Mouse (Mus musculus) bone marrow, adult 2 months (tissue): Measurements from ENCODE around the gene Shisa7. TPM values are rescaled to one million over a fixed set of nuclear protein-coding genes. Genes with fewer than 3 reads are reported as not detected.

Source experiments
- H3K27ac ChIP-seq: fragments of 200-500 bp; 2 replicates; pipeline ENCODE4 v1.5.1; 2012; ENCODE audit warnings: low read depth, mild to moderate bottlenecking, control low read depth, inconsistent platforms, low read length; ENCODE audit not compliant: control insufficient read depth, poor library complexity, insufficient read depth
- H3K4me1 ChIP-seq: fragments of 200-500 bp; 2 replicates; pipeline ENCODE4 v1.6.1; 2011; ENCODE audit warnings: low read length; ENCODE audit not compliant: control insufficient read depth, insufficient read depth
- H3K4me3 ChIP-seq: fragments of 200-500 bp; replicated peaks from 2 replicates; pipeline ENCODE3; 2011; ENCODE audit warnings: mild to moderate bottlenecking, low read depth, low read length, control low read depth; ENCODE audit not compliant: control insufficient read depth
- CTCF ChIP-seq: fragments of 200-500 bp; IDR thresholded peaks from 2 replicates; pipeline ENCODE4 v1.5.1; 2011; ENCODE audit warnings: low read length, control low read depth; ENCODE audit not compliant: control insufficient read depth, insufficient read depth
- POLR2A ChIP-seq: fragments of 200-500 bp; IDR thresholded peaks from 2 replicates; pipeline ENCODE4 v1.6.1; 2011; ENCODE audit warnings: low read depth, mild to moderate bottlenecking, control low read depth, low read length, borderline replicate concordance; ENCODE audit not compliant: control insufficient read depth
- WGBS: fragments of 180-500 bp; shearing (Covaris S2); methylation state at CpG from one replicate; pipeline ENCODE4 v1.1.7; 2018; 5-methylcytosine and 5-hydroxymethylcytosine counted together
- polyA plus RNA-seq: library from polyadenylated mRNA; stranded (reverse); fragments of >200 nt; gene quantifications from 2 replicates; pipeline ENCODE4 v1.2.4, GENCODE M21; 2011; ENCODE audit warnings: low replicate concordance; ENCODE audit not compliant: missing spikeins, insufficient read depth, insufficient read length

Shisa7 gene
- polyA plus RNA-seq, 1 experiment, result 0.67 TPM

GRCm38 (mm10) chr7:4782759-4783158 lies 61.7 kb downstream of the Shisa7 start, which contains the start of the genes Il11 and Tmem190:
TSS of gene Il11 (minus strand) at chr7:4782859.
TSS of gene Tmem190 (plus strand) at chr7:4782937.
- no peak within 1 kb of the TSS for H3K27ac ChIP-seq
- TF ChIP-seq POLR2A (no peak), CTCF (no peak)
- H3K4me1 ChIP-seq, result no peaks in the 10 kb centered on the region
- WGBS, result 79% methylated on average over 2 of the region's 2 CpGs
- no peak within 1 kb of the TSS for H3K4me3 ChIP-seq

- H3K4me1 ChIP-seq, result no peaks in the 10 kb centered on the region
- 36% methylated on average over 3 of the region's 3 CpGs for WGBS
- TF ChIP-seq POLR2A, result no peak
- TF ChIP-seq CTCF, result no peak
- no peak overlapping the region for H3K4me3 ChIP-seq
- no peak overlapping the region for H3K27ac ChIP-seq
Observed at GRCm38 (mm10) chr7:4782130-4782529, 62.4 kb downstream of the Shisa7 start.

DNA sequence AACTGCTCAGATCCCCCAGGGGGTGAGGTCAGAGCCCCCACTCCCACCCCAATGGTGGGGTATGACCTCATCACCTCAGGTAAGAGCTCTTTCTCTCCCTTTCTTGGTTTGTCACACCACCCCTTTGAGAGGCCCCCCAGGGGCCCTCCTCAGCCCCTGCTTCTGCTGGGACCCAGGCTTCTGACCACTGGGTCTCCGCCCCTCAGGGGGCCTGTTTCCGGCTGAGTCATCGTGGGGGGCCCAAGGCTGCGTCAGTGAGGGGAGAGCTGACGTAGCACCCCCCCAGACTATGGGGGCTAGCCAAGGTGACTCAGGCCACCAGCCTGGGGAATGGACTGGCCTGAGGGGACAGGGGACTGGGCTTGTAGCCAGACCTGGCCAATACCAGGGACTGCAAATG lies 64.6 kb downstream of the Shisa7 start:
- 6% methylated on average over 5 of the region's 5 CpGs for WGBS
- TF ChIP-seq CTCF (no peak), POLR2A (no peak)
- Histone ChIP-seq H3K27ac (no peak overlapping the region), H3K4me3 (no peak overlapping the region), H3K4me1 (no peaks in the 10 kb centered on the region)

DNA sequence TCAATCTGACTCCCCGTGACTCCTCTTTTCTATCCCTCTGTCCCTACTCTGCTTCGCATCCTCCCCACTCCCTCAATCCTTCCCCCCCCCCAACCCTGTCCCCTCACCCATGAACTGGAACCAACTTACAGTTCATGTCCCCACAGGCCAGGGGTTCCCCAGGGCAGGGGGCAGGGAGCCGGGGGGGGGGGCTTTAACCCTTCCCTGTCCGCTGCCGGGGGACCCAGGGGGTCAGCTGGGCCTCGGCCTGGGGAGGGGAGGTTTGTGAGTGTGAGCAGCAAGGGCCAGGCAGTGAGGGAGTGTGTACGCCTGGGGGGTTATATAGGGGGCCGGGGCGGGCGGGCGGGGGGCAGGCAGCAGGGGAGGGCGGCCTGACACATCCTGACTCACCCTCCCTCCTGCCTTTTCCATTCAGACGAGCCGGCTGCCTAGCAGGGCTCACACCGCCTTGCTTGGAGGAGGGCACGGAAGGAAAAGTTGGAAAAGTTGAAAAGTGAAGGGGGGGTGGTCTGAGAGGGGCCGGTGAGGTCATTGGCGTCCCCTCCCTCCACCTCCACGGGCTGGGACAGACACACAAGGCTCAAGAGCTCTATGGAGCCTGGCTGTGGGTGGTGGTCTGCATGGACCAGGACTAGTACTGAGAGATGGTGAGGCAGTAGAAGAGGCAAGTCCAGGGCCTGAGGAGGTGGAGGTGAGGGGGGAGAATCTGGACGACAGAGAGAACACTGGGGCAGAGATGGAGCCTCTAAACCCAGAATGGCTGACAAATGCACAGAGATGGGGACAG lies 66.5 kb downstream of the Shisa7 start:
- Histone ChIP-seq H3K4me3 (no peak overlapping the region), H3K4me1 (no peaks in the 10 kb centered on the region), H3K27ac (no peak overlapping the region)
- WGBS, result 43% methylated on average over 20 of the region's 20 CpGs
- no peak for TF ChIP-seq CTCF
- no peak for TF ChIP-seq POLR2A

- no peak for TF ChIP-seq POLR2A
- no peak for TF ChIP-seq CTCF
- H3K4me3 ChIP-seq, result no peak overlapping the region
- WGBS, result 2% methylated on average over 56 of the region's 56 CpGs
- no peak overlapping the region for H3K27ac ChIP-seq
- H3K4me1 ChIP-seq, result no peaks in the 10 kb centered on the region
Observed at GRCm38 (mm10) chr7:4776861-4777830, 67.3 kb downstream of the Shisa7 start.

DNA sequence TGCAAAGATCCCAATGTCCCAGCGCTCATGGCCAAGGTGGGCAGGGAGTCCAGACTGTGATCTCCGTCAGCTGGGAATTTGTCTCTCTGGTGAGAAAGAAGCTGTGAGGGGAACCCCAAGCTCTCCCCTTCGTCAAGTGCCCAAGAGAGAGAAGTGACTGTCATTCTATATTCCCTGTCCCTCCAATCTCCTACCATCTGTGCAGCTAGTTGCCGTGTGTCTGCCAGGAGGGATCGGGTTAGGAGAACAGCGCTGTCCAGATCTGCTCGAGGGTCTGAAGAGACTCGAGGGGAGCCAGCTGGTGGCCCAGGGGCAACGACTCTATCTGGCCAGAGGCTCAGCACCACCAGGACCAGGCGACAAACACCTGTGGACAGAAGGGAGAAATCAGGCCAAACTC lies 68.4 kb downstream of the Shisa7 start:
- H3K4me3 ChIP-seq, result no peak overlapping the region
- no peak overlapping the region for H3K27ac ChIP-seq
- no peaks in the 10 kb centered on the region for H3K4me1 ChIP-seq
- no peak for TF ChIP-seq CTCF
- TF ChIP-seq POLR2A, result no peak
- WGBS, result 58% methylated on average over 10 of the region's 10 CpGs

Other genes starting within 250 kb of the Shisa7 start
- not detected in 2 replicates for gene Ptprh, start 240.7 kb downstream of the Shisa7 start, polyA plus RNA-seq
- gene Tmem86b, start 213.3 kb downstream of the Shisa7 start, polyA plus RNA-seq, result 36.2 and 42.5 TPM in 2 replicates
- 53.3 and 89.0 TPM in 2 replicates for gene Ppp6r1, start 185.7 kb downstream of the Shisa7 start, polyA plus RNA-seq
- gene Hspbp1, start 159.6 kb downstream of the Shisa7 start, polyA plus RNA-seq, result 11.7 and 19.8 TPM in 2 replicates
- gene Brsk1, start 154.1 kb downstream of the Shisa7 start, polyA plus RNA-seq, result 3.7 TPM in 1 of 2 replicates, not detected in the other
- 5.1 and 7.2 TPM in 2 replicates for gene Tmem150b, start 119.4 kb downstream of the Shisa7 start, polyA plus RNA-seq
- 98.4 and 144 TPM in 2 replicates for gene Kmt5c, start 104.6 kb downstream of the Shisa7 start, polyA plus RNA-seq
- 169 and 179 TPM in 2 replicates for gene Cox6b2, start 91.6 kb downstream of the Shisa7 start, polyA plus RNA-seq
- gene Fam71e2, start 73.4 kb downstream of the Shisa7 start, polyA plus RNA-seq, result not detected in 2 replicates
- not detected in 2 replicates for gene Il11, start 61.8 kb downstream of the Shisa7 start, polyA plus RNA-seq
- gene Tmem190, start 61.8 kb downstream of the Shisa7 start, polyA plus RNA-seq, result not detected in 2 replicates
- gene Tmem238, start 55.0 kb downstream of the Shisa7 start, polyA plus RNA-seq, result 3.9 and 12.0 TPM in 2 replicates
- gene Rpl28, start 51.8 kb downstream of the Shisa7 start, polyA plus RNA-seq, result 441 and 887 TPM in 2 replicates
- gene Ube2s, start 32.1 kb downstream of the Shisa7 start, polyA plus RNA-seq, result 367 and 488 TPM in 2 replicates
- gene Isoc2b, start 25.6 kb upstream of the Shisa7 start, polyA plus RNA-seq, result 3.9 and 12.4 TPM in 2 replicates
- gene Isoc2a, start 32.5 kb upstream of the Shisa7 start, polyA plus RNA-seq, result 10.7 and 21.3 TPM in 2 replicates
- not detected in 2 replicates for gene Gm36210, start 61.8 kb upstream of the Shisa7 start, polyA plus RNA-seq
- 7.6 and 10.6 TPM in 2 replicates for gene Zfp628, start 70.5 kb upstream of the Shisa7 start, polyA plus RNA-seq
- 1.4 and 2.8 TPM in 2 replicates for gene Nat14, start 77.3 kb upstream of the Shisa7 start, polyA plus RNA-seq
- 0.70 and 1.5 TPM in 2 replicates for gene Ssc5d, start 81.1 kb upstream of the Shisa7 start, polyA plus RNA-seq
- gene Sbk2, start 119.7 kb upstream of the Shisa7 start, polyA plus RNA-seq, result not detected in 2 replicates
- not detected in 2 replicates for gene Sbk3, start 126.5 kb upstream of the Shisa7 start, polyA plus RNA-seq
- gene Zfp579, start 151.5 kb upstream of the Shisa7 start, polyA plus RNA-seq, result 13.5 and 44.8 TPM in 2 replicates
- gene Zfp524, start 169.7 kb upstream of the Shisa7 start, polyA plus RNA-seq, result 12.6 and 15.8 TPM in 2 replicates
- gene Fiz1, start 170.0 kb upstream of the Shisa7 start, polyA plus RNA-seq, result 10.9 and 18.9 TPM in 2 replicates
- gene Gm44973, start 170.8 kb upstream of the Shisa7 start, polyA plus RNA-seq, result not detected in 2 replicates
- 23.9 and 30.4 TPM in 2 replicates for gene Zfp865, start 175.7 kb upstream of the Shisa7 start, polyA plus RNA-seq
- gene Ccdc106, start 175.9 kb upstream of the Shisa7 start, polyA plus RNA-seq, result not detected in 2 replicates
- gene 4632433K11Rik, start 189.4 kb upstream of the Shisa7 start, polyA plus RNA-seq, result 1.5 TPM in 1 of 2 replicates, not detected in the other
- gene Zfp784, start 193.8 kb upstream of the Shisa7 start, polyA plus RNA-seq, result 0.90 and 2.3 TPM in 2 replicates
- gene Zfp580, start 206.8 kb upstream of the Shisa7 start, polyA plus RNA-seq, result 2.7 and 4.6 TPM in 2 replicates
- 177 and 222 TPM in 2 replicates for gene U2af2, start 217.4 kb upstream of the Shisa7 start, polyA plus RNA-seq
- gene Epn1, start 235.5 kb upstream of the Shisa7 start, polyA plus RNA-seq, result 109 and 135 TPM in 2 replicates